Mouse (Mus musculus) lung, postnatal 10 days (tissue): ENCODE data around the gene Cebpg.
A peak's percentile ranks its signal among the peaks of the same experiment; 100 is the strongest.

ENCODE experiments used
- DNase-seq: peaks from one replicate; pipeline ENCODE4 v3.0.0; 2021

Gene Cebpg

GRCm38 (mm10) chr7:35053161-35053560 lies 3.2 kb downstream of the Cebpg start:
- DNase-seq, result no peak

DNA sequence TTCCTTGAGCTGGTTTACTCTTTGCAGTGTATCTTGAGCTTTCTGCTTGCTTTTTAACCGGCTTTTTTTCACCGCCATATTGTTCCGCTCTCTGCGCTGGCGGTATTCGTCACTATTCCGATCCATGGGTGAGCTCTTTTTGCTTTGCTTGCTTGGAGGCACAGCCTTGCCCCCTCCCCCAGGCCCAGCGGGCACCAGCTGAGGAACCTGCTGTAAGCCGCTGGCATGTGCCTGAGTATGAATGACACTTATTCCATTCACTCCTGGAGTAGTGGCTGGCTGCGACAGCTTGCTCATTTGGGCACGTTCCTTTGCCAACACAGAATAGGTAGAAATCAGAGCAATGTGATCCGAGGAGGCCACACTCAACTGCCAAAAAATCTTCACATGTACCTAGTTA lies 5.8 kb downstream of the Cebpg start:
- no peak for DNase-seq

GRCm38 (mm10) chr7:35046091-35046490 lies 10.3 kb downstream of the Cebpg start:
- no peak for DNase-seq

DNA sequence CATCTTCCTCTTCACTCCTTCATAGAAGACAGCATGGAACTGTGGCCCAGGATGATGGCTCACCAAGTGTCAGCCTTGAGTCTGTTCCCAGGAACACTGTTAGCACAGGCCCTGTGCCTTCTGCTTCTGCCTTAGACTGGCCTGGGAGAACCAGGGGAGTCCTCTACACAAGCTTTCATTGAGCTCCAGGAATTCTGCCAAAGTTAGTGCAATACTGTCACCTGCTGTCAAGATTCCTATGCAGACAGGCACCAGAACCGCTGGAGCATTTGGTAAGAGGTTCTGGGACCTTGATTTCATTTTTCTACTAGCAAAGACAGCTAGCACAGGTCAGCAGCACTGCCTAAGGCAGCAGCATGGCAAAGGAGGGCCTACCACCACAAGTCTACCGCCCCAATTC lies 11.7 kb downstream of the Cebpg start:
- no peak for DNase-seq

DNA sequence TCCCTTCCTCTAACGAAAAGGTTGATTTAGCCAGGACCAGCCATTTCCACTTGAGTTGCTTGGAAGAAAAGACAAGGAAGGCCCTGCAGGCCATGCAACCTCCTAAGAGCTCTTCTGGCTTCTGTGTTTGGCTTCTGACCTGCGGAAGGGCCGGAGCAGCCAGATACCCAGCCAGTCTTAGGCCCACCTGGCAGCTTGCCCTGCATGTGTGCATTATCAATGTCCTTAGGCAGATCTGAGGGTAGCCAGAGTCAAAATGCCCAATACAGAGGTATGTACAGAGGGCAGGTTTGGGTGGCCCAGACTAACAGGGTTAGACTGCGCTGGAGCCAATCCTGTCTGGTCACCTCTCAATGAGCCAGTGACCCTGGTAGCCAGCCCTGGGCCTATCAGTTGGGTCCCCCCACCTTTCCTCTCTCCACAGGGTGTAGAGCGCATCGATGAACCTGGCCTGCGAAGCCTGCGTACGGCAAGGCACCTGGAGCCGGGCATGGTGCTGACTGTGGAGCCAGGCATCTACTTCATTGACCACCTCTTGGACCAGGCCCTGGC lies 13.0 kb downstream of the Cebpg start:
- DNase-seq, result no peak

GRCm38 (mm10) chr7:35042759-35043217 lies 13.6 kb downstream of the Cebpg start:
- peak; percentile 63 for DNase-seq

- DNase-seq, result no peak
Observed at GRCm38 (mm10) chr7:35042209-35042554, 14.2 kb downstream of the Cebpg start.

DNA sequence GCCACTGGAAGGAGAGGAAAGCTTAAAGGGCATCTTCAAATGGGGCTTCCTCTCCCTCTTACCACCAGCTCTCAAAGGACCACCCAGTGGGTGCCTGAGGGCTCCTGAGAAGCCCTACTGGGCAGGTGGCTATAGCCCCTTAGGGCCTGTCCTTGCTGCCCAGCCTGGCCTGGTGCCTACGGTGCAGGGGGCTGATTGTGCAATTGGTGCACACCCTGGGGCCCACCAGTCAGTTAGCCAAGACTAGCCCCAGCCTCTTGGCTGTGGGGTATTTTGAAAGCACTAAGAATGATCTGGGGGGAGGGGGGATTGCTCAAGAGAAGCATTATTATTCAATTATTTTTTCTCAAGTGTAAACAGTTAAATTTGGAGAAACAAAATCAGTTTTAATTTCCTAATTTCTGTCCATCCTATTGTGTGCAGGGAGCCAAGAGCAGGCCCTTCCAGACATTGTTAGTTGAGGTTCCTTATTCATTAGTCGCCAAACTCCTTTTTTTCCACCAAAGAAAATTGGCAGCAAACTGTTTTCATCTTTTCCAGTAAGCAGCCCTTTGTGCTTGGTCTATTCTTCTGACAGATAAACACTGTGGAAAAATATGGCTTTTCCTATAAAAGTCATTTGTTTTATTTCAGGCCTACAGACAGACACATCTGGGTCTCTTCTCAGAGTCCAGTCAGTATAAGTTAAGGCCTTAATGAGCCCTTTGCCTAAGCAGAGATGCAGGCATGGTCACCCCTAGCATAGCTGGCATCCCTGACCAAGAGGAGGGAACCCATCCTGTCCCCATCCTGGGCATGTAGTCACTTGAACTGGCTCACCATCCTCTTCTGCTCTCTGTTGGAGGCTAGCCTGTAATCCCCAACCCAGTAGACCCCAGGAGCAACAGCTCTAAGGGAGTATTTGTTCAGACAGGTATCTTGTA lies 14.8 kb downstream of the Cebpg start:
- peak; percentile 61 for DNase-seq

DNA sequence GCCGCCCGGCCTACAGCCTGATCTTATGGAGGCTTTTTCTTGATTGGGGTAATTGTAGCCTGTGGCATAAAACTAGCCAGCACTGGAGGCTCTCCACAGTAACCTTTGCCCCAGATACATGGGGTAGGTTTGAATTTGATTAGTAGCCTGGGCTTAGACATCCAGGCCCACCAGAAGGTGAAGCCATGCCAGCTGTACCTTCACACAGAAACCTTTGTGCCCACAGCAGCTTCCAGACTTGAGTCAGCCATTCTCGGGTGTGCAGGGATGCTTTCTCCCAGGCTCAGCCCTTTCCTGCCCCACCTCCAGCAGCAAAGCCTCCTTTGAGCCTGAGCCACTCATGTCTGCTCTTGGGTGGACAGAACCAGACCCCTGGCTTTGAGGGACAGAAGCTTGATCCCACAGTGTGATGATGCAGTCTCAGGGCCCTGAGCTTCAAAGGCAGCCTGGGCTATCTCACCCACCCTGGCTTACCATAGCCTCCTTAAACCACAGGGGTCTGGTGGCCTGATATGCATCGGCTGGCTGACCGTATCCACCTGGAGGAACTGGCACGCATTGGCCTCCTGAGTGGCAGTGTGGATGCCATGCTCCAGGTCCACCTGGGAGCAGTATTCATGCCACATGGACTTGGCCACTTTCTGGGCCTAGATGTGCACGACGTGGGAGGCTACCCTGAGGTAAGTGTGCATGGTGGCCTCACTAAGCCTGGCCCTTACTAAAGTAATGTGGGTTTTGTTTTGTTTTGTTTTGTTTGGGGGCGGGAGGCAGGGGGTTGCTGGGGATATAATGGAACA lies 16.0 kb downstream of the Cebpg start:
- DNase-seq, result no peak

DNA sequence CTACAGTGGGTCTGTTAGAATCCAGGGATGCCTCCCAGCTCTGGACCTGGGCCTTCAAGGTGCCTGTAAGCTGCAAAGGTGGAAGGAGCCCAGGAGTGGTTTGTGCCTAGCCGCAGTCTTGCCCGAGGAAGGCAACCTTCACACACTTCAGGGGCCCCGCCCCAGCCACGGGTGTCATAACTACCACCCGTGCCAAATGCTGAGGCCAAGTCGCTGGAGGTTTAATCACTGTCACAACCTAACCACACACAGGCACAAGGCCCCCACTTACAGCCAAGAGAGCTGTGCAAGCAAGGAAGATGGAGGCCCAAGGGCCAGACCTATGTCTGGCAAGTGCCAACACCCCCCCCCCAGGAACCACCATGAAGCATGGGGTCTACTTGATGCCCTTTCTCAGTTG lies 19.0 kb downstream of the Cebpg start:
- DNase-seq, result peak; percentile 40

GRCm38 (mm10) chr7:35036266-35036731 lies 20.1 kb downstream of the Cebpg start:
- DNase-seq, result peak; percentile 75

GRCm38 (mm10) chr7:35035565-35035964 lies 20.8 kb downstream of the Cebpg start:
- DNase-seq, result no peak

GRCm38 (mm10) chr7:35035141-35035553 lies 21.2 kb downstream of the Cebpg start:
- DNase-seq, result peak; percentile 74

GRCm38 (mm10) chr7:35030567-35030966 lies 25.8 kb downstream of the Cebpg start:
- DNase-seq, result no peak

- no peak for DNase-seq
Observed at GRCm38 (mm10) chr7:35029648-35030047, 26.7 kb downstream of the Cebpg start.

GRCm38 (mm10) chr7:35029228-35029627 lies 27.1 kb downstream of the Cebpg start:
- DNase-seq, result no peak

DNA sequence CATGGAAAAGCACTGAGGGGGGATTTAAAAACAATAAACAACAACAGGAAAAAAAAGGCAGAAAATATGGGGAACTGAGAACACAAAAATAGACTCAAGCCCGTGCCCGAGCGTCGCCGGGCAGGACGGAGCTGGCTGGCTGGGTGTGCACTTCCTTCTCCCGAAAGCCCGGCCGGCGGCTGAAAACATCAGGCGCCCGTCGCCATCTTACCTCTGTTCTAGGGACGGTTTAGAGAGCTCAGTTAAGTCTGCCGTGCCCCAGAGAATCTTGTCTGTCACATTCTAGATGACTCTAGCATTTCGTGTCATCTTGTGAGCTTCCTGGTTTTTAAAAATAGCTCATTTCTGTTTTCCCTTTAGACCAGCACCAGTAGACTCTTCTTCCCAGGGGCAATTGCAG lies 27.8 kb downstream of the Cebpg start:
- no peak for DNase-seq

DNA sequence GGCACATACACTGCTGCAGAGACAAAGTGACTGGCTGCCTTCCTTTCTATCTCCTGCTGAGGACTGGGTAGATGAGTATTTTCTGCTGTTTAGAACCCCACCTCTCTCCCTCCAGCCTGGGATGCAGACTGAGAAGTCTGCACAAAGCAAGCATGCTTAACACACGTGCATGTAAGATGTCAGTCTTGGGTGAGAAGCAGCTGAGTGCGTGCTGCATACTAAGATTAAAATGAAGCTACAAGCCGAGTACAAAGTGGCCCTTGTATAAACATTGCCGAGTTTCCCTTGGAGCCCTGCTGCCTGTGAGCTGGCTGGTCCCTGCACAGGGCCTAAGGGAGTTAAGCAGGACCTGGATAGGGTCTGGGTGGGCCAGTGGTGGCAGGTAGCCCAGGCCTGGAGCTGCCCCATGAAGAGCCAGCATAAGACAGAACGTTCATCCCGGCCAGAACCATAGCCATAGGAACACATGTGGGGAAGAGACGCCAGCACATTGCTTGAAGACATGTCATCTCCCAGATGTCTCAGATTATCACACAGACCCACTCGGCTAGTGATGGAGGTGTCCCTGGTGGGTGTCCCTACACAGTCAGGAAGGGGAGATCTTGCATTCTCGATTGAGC lies 28.5 kb downstream of the Cebpg start:
- no peak for DNase-seq

DNA sequence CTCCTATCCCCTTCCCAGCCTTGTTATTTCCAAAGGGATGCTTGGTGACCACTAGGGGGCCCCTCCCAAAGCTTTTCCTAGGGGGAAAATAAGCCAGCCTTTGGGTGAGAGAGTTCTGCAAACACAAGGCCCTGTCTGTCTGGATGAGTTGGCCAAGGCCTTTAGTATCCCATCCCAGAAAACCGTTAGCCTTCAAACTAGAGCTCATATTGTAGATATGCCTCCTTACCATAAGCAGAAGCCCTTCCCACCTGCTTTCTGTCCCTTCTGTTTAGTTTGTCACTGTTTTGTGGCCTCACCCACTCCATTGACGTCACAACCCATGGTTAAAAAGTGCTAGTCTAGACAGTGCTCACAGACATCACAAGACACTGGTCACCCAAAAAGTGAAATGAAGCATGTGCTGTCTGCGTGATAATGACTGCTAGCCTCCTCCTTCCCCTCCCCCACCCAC lies 29.5 kb downstream of the Cebpg start:
- peak; percentile 81 for DNase-seq

GRCm38 (mm10) chr7:35026276-35026630 lies 30.1 kb downstream of the Cebpg start:
- DNase-seq, result no peak

DNA sequence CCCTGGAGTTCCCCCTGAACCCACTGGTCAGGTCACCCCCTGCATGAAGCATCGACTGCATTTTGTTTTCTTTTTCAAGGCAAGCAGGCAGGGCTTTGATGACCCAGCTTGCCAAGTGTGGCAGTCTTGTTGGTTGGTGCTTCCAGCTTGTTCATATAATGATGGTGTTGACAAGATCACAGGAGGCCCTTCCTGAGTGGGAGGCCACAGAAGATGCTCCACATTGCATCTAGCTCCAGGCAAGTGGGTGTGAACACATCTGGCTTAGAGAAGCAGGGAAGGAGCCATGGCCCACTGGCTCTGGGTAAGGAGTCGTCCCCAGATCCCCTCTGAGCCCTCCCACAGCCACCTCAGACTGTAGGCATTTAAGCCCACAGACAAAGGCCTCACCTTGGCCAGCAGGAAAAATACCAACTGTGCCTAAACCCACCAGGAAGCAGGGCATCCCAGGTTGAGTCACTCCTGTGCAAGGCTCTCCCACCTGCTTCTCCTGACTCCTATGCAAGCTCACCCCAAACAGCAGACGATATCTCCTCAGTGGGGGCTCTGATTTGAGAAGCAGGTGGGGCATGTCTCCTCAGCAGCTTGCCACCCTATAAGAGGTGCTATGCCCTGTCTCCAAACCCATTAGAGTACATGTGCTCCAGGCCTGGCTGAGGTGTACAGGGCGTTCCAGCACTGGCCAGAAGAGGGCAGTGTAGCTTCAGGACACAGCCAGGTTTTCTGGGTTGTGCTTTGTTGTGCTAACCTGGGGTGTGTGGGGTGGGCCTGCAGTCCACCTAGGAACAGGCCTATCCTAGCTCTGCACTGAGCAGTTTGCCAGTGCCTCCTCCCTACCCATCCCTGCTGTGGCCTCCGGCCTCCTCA lies 30.7 kb downstream of the Cebpg start:
- peak; percentile 86 for DNase-seq

DNA sequence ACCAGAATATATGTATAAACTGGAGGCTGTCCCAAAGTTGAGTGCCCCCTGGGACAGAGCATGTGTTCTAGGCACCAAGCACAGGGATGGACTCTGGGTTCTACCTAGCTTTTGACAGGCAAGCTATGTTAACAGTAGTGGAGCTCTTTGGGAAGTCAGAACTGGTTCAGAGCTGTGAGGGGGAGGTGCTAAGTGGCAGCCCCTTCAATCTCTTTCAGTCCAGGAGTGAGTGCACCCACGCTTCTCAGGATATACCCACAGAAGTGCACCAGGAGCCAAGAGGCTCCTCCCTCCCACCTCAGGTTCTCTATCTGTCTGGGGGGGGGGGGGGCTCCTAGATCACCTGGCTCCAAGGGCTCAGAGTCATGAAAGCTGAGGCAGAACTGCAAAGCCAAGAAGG lies 31.9 kb downstream of the Cebpg start:
- DNase-seq, result no peak
